Mouse (Mus musculus) heart, embryonic 13.5 days (tissue): Measurements from ENCODE around the gene Vps18. TPM values are rescaled to one million over a fixed set of nuclear protein-coding genes. Genes with fewer than 3 reads are reported as not detected.

Experiments used
- ATAC-seq: fragments of 200-750 bp; cut with Nextera tagmentation; 2 replicates; pipeline ENCODE4 v1.8.0; 2017; ENCODE audit warnings: moderate TSS enrichment; ENCODE audit not compliant: insufficient number of reproducible peaks, low FRiP score, low TSS enrichment; ENCODE audit errors: extremely low read depth
- H3K27ac ChIP-seq: fragments of 300-500 bp; sonication (generic); replicated peaks from 2 replicates; pipeline ENCODE4 v1.5.1; 2015; ENCODE audit warnings: moderate library complexity, mild to moderate bottlenecking, inconsistent platforms
- H3K27me3 ChIP-seq: fragments of 300-500 bp; sonication (generic); replicated peaks from 2 replicates; pipeline ENCODE4 v1.6.1; 2015; ENCODE audit warnings: mild to moderate bottlenecking, inconsistent platforms
- H3K36me3 ChIP-seq: fragments of 300-500 bp; sonication (generic); 2 replicates; pipeline ENCODE4 v1.6.1; 2015; ENCODE audit warnings: mild to moderate bottlenecking, inconsistent platforms
- H3K4me1 ChIP-seq: fragments of 300-500 bp; sonication (generic); 2 replicates; pipeline ENCODE4 v1.6.1; 2015; ENCODE audit warnings: inconsistent platforms
- H3K4me2 ChIP-seq: fragments of 300-500 bp; sonication (generic); 2 replicates; pipeline ENCODE4 v1.6.1; 2015; ENCODE audit warnings: inconsistent platforms, mild to moderate bottlenecking, moderate library complexity
- H3K4me3 ChIP-seq: fragments of 300-500 bp; sonication (generic); 2 replicates; pipeline ENCODE4 v1.5.1; 2015; ENCODE audit warnings: moderate library complexity, mild to moderate bottlenecking, inconsistent platforms
- H3K9ac ChIP-seq: fragments of 300-500 bp; sonication (generic); 2 replicates; pipeline ENCODE4 v1.6.1; 2015; ENCODE audit warnings: inconsistent platforms, mild to moderate bottlenecking, moderate library complexity
- H3K9me3 ChIP-seq: fragments of 300-500 bp; sonication (generic); 2 replicates; pipeline ENCODE4 v1.6.1; 2016; ENCODE audit warnings: inconsistent platforms
- WGBS: fragments of 180-500 bp; shearing (Covaris S2); methylation state at CpG from one replicate; pipeline ENCODE4 v1.1.7; 2015; ENCODE audit warnings: mixed read lengths; 5-methylcytosine and 5-hydroxymethylcytosine counted together
- polyA plus RNA-seq: library from polyadenylated mRNA; unstranded; fragments of >200 nt; fragmentation: Nextera tagmentation; extraction: Ambion mirVana; gene quantifications from 2 replicates; pipeline ENCODE4 v1.2.1, GENCODE M21; 2015

Gene Vps18
- polyA plus RNA-seq, 1 experiment from 2014 or later: 13.1 TPM

- no peak for ATAC-seq
- WGBS: 31% methylated on average over 2 of the region's 2 CpGs
- no peak overlapping the region for H3K4me3 ChIP-seq
- H3K4me1 ChIP-seq: peaks cover 7% of the 10 kb centered on the region; the same call in 1 of the 2 replicates
- H3K27me3 ChIP-seq: peaks cover 14% of the 10 kb centered on the region; the same call in 1 of the 2 replicates
- no peaks in the 10 kb centered on the region for H3K36me3 ChIP-seq
- no peaks in the 10 kb centered on the region for H3K9me3 ChIP-seq
- H3K4me2 ChIP-seq: no peak overlapping the region
- no peak overlapping the region for H3K27ac ChIP-seq
- no peak overlapping the region for H3K9ac ChIP-seq
Measured at GRCm38 (mm10) chr2:119261326-119261725, 27.2 kb upstream of the Vps18 start.

- Histone ChIP-seq H3K27ac (no peak overlapping the region), H3K4me3 (no peak overlapping the region), H3K9ac (no peak overlapping the region), H3K4me2 (peak overlapping the region; percentile 24), H3K9me3 (no peaks in the 10 kb centered on the region), H3K27me3 (peaks cover 12% of the 10 kb centered on the region; the same call in 1 of the 2 replicates), H3K4me1 (peaks cover 7% of the 10 kb centered on the region; the same call in 1 of the 2 replicates), H3K36me3 (no peaks in the 10 kb centered on the region)
- 29% methylated on average over 8 of the region's 8 CpGs for WGBS
- ATAC-seq: no peak
Measured at GRCm38 (mm10) chr2:119262978-119263377, 25.6 kb upstream of the Vps18 start.

GRCm38 (mm10) chr2:119263813-119264212, 24.7 kb upstream of the Vps18 start:
- Histone ChIP-seq H3K4me1 (peaks cover 7% of the 10 kb centered on the region; the same call in 1 of the 2 replicates), H3K36me3 (no peaks in the 10 kb centered on the region), H3K4me3 (no peak overlapping the region), H3K27ac (no peak overlapping the region), H3K4me2 (no peak overlapping the region), H3K9ac (no peak overlapping the region), H3K9me3 (no peaks in the 10 kb centered on the region), H3K27me3 (peaks cover 20% of the 10 kb centered on the region; the same call in 1 of the 2 replicates)
- WGBS: 66% methylated on average over 5 of the region's 5 CpGs
- ATAC-seq: no peak

- no peak overlapping the region for H3K27ac ChIP-seq
- no peak for ATAC-seq
- H3K4me2 ChIP-seq: peak overlapping the region; percentile 99
- H3K4me1 ChIP-seq: peaks cover 10% of the 10 kb centered on the region
- H3K27me3 ChIP-seq: peaks cover 43% of the 10 kb centered on the region
- 0 out of 2 replicates have a peak overlapping the region, but pooled peaks have one; percentile 75 for H3K9ac ChIP-seq
- H3K36me3 ChIP-seq: no peaks in the 10 kb centered on the region
- no peaks in the 10 kb centered on the region for H3K9me3 ChIP-seq
- H3K4me3 ChIP-seq: peak overlapping the region; percentile 63
- WGBS: 47% methylated on average over 9 of the region's 9 CpGs
Measured at GRCm38 (mm10) chr2:119270286-119270642, 18.3 kb upstream of the Vps18 start.

GRCm38 (mm10) chr2:119270643-119271331, 17.8 kb upstream of the Vps18 start, which contains the start of gene Rhov:
TSS of gene Rhov (minus strand) at chr2:119271272.
- H3K36me3 ChIP-seq: no peaks in the 10 kb centered on the region
- ATAC-seq: 0 out of 2 replicates have a peak, but pooled peaks have one; percentile 25
- no peaks in the 10 kb centered on the region for H3K9me3 ChIP-seq
- peaks cover 10% of the 10 kb centered on the region for H3K4me1 ChIP-seq
- H3K9ac ChIP-seq: peak within 1 kb of the TSS; percentile 75
- WGBS: under 1% methylated on average over 49 of the region's 49 CpGs
- H3K27me3 ChIP-seq: peaks cover 43% of the 10 kb centered on the region
- no peak within 1 kb of the TSS for H3K27ac ChIP-seq
- H3K4me2 ChIP-seq: peak within 1 kb of the TSS; percentile 99
- peak within 1 kb of the TSS; percentile 63 for H3K4me3 ChIP-seq

- 79% methylated on average over 1 of the region's 1 CpGs for WGBS
- no peaks in the 10 kb centered on the region for H3K9me3 ChIP-seq
- peaks cover 10% of the 10 kb centered on the region for H3K4me1 ChIP-seq
- no peaks in the 10 kb centered on the region for H3K36me3 ChIP-seq
- no peak overlapping the region for H3K9ac ChIP-seq
- H3K4me3 ChIP-seq: no peak overlapping the region
- no peak overlapping the region for H3K4me2 ChIP-seq
- H3K27ac ChIP-seq: no peak overlapping the region
- H3K27me3 ChIP-seq: peaks cover 23% of the 10 kb centered on the region
- ATAC-seq: no peak
Measured at GRCm38 (mm10) chr2:119274126-119274525, 14.4 kb upstream of the Vps18 start.

- Histone ChIP-seq H3K4me1 (no peaks in the 10 kb centered on the region), H3K27ac (no peak overlapping the region), H3K9me3 (no peaks in the 10 kb centered on the region), H3K9ac (no peak overlapping the region), H3K4me2 (no peak overlapping the region), H3K36me3 (no peaks in the 10 kb centered on the region), H3K27me3 (0 out of 2 replicates have a peak, but pooled peaks cover 4% of the 10 kb centered on the region), H3K4me3 (no peak overlapping the region)
- WGBS: 61% methylated on average over 7 of the region's 7 CpGs
- ATAC-seq: no peak
Measured at GRCm38 (mm10) chr2:119276926-119277325, 11.6 kb upstream of the Vps18 start.

GRCm38 (mm10) chr2:119277810-119278209, 10.7 kb upstream of the Vps18 start:
- WGBS: 85% methylated on average over 23 of the region's 23 CpGs
- no peak overlapping the region for H3K4me3 ChIP-seq
- no peak overlapping the region for H3K27ac ChIP-seq
- H3K9ac ChIP-seq: no peak overlapping the region
- H3K36me3 ChIP-seq: no peaks in the 10 kb centered on the region
- no peaks in the 10 kb centered on the region for H3K9me3 ChIP-seq
- 0 out of 2 replicates have a peak, but pooled peaks cover 4% of the 10 kb centered on the region for H3K27me3 ChIP-seq
- ATAC-seq: no peak
- no peak overlapping the region for H3K4me2 ChIP-seq
- no peaks in the 10 kb centered on the region for H3K4me1 ChIP-seq

- ATAC-seq: no peak
- no peak overlapping the region for H3K4me3 ChIP-seq
- no peak overlapping the region for H3K9ac ChIP-seq
- no peaks in the 10 kb centered on the region for H3K27me3 ChIP-seq
- H3K4me2 ChIP-seq: no peak overlapping the region
- H3K9me3 ChIP-seq: no peaks in the 10 kb centered on the region
- WGBS: 67% methylated on average over 7 of the region's 7 CpGs
- no peaks in the 10 kb centered on the region for H3K36me3 ChIP-seq
- no peak overlapping the region for H3K27ac ChIP-seq
- H3K4me1 ChIP-seq: no peaks in the 10 kb centered on the region
Measured at GRCm38 (mm10) chr2:119281899-119282565, 6.5 kb upstream of the Vps18 start.

- Histone ChIP-seq H3K36me3 (peaks cover 24% of the 10 kb centered on the region), H3K9ac (0 out of 2 replicates have a peak overlapping the region, but pooled peaks have one; percentile 75), H3K27ac (no peak overlapping the region), H3K4me3 (no peak overlapping the region), H3K9me3 (no peaks in the 10 kb centered on the region), H3K4me2 (no peak overlapping the region), H3K4me1 (peaks cover 17% of the 10 kb centered on the region), H3K27me3 (no peaks in the 10 kb centered on the region)
- ATAC-seq: no peak
- 85% methylated on average over 5 of the region's 5 CpGs for WGBS
Measured at GRCm38 (mm10) chr2:119287372-119287771, 1.2 kb upstream of the Vps18 start.

GRCm38 (mm10) chr2:119289014-119289416, 475 bp downstream of the Vps18 start:
- under 1% methylated on average over 11 of the region's 11 CpGs for WGBS
- Histone ChIP-seq H3K27ac (peak overlapping the region; percentile 64), H3K9me3 (no peaks in the 10 kb centered on the region), H3K4me1 (peaks cover 17% of the 10 kb centered on the region), H3K27me3 (no peaks in the 10 kb centered on the region), H3K36me3 (peaks cover 41% of the 10 kb centered on the region), H3K9ac (peak overlapping the region; percentile 95), H3K4me2 (peak overlapping the region; percentile 82), H3K4me3 (peak overlapping the region; percentile 78)
- ATAC-seq: 0 out of 2 replicates have a peak, but pooled peaks have one; percentile 15
